Mouse (Mus musculus): ENCODE results near the gene Mctp1. TPM values are rescaled to one million over a fixed set of nuclear protein-coding genes. Genes with fewer than 3 reads are reported as not detected.

Gene Mctp1
- polyA plus RNA-seq, 1 experiment from 2014 or later = 5.9 TPM

- no peak overlapping the region for H3K27ac ChIP-seq (ENCODE audit: low read length)
- no peaks in the 10 kb centered on the region for H3K27me3 ChIP-seq (replicated peaks; ENCODE audit: control insufficient read depth, insufficient read depth, low read length)
- no peaks in the 10 kb centered on the region for H3K9me3 ChIP-seq (ENCODE audit: control insufficient read depth, low read length)
- no peak overlapping the region for H3K9ac ChIP-seq (replicated peaks; ENCODE audit: low read depth, low read length)
- H3K4me1 ChIP-seq (replicated peaks; ENCODE audit: control insufficient read depth, insufficient read depth, low read length) = no peaks in the 10 kb centered on the region
- no peak for ATAC-seq
- H3K4me3 ChIP-seq (replicated peaks; ENCODE audit: low read length) = no peak overlapping the region
- no peak overlapping the region for H3K4me2 ChIP-seq (ENCODE audit: low read length)
- WGBS = 86% methylated on average over 1 of the region's 1 CpGs
- H3K36me3 ChIP-seq (ENCODE audit: control insufficient read depth, insufficient read depth) = no peaks in the 10 kb centered on the region
Observed at GRCm38 (mm10) chr13:76410665-76411064, 26.3 kb downstream of the Mctp1 start.

DNA sequence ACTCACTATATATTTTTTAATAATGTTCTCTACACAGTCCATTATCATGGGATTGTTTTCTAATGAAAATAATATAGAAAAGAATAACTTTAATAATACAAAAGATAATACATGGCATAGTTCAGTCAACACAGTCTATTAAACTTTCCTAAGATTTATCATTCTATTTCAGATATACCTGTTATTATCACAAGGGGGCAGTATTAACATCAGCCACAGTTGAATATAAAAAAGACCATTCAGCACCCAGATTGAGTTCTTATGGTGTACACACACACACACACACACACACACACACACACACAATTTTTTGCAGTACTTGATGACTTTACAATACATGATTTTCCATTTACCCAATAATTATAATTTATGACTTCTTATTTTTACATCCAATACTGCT, 31.0 kb downstream of the Mctp1 start:
- H3K4me2 ChIP-seq (ENCODE audit: low read length) = no peak overlapping the region
- no peaks in the 10 kb centered on the region for H3K36me3 ChIP-seq (ENCODE audit: control insufficient read depth, insufficient read depth)
- H3K27me3 ChIP-seq (replicated peaks; ENCODE audit: control insufficient read depth, insufficient read depth, low read length) = no peaks in the 10 kb centered on the region
- no peak overlapping the region for H3K27ac ChIP-seq (ENCODE audit: low read length)
- H3K4me1 ChIP-seq (replicated peaks; ENCODE audit: control insufficient read depth, insufficient read depth, low read length) = no peaks in the 10 kb centered on the region
- H3K9me3 ChIP-seq (ENCODE audit: control insufficient read depth, low read length) = no peaks in the 10 kb centered on the region
- no peak overlapping the region for H3K4me3 ChIP-seq (replicated peaks; ENCODE audit: low read length)
- no peak overlapping the region for H3K9ac ChIP-seq (replicated peaks; ENCODE audit: low read depth, low read length)
- no peak for ATAC-seq

GRCm38 (mm10) chr13:76420111-76420510, 35.8 kb downstream of the Mctp1 start:
- ATAC-seq = no peak
- Histone ChIP-seq H3K36me3 (ENCODE audit: control insufficient read depth, insufficient read depth) (no peaks in the 10 kb centered on the region), H3K27ac (ENCODE audit: low read length) (no peak overlapping the region), H3K4me2 (ENCODE audit: low read length) (no peak overlapping the region), H3K9ac (replicated peaks; ENCODE audit: low read depth, low read length) (no peak overlapping the region), H3K4me1 (replicated peaks; ENCODE audit: control insufficient read depth, insufficient read depth, low read length) (no peaks in the 10 kb centered on the region), H3K9me3 (ENCODE audit: control insufficient read depth, low read length) (no peaks in the 10 kb centered on the region), H3K4me3 (replicated peaks; ENCODE audit: low read length) (no peak overlapping the region), H3K27me3 (replicated peaks; ENCODE audit: control insufficient read depth, insufficient read depth, low read length) (no peaks in the 10 kb centered on the region)
- WGBS = 78% methylated on average over 4 of the region's 4 CpGs

GRCm38 (mm10) chr13:76421075-76421474, 36.7 kb downstream of the Mctp1 start:
- H3K4me3 ChIP-seq (replicated peaks; ENCODE audit: low read length) = no peak overlapping the region
- 94% methylated on average over 1 of the region's 1 CpGs for WGBS
- no peaks in the 10 kb centered on the region for H3K36me3 ChIP-seq (ENCODE audit: control insufficient read depth, insufficient read depth)
- ATAC-seq = no peak
- H3K9ac ChIP-seq (replicated peaks; ENCODE audit: low read depth, low read length) = no peak overlapping the region
- H3K27me3 ChIP-seq (replicated peaks; ENCODE audit: control insufficient read depth, insufficient read depth, low read length) = no peaks in the 10 kb centered on the region
- no peaks in the 10 kb centered on the region for H3K9me3 ChIP-seq (ENCODE audit: control insufficient read depth, low read length)
- no peak overlapping the region for H3K4me2 ChIP-seq (ENCODE audit: low read length)
- H3K4me1 ChIP-seq (replicated peaks; ENCODE audit: control insufficient read depth, insufficient read depth, low read length) = no peaks in the 10 kb centered on the region
- no peak overlapping the region for H3K27ac ChIP-seq (ENCODE audit: low read length)

- WGBS = 84% methylated on average over 5 of the region's 5 CpGs
- no peaks in the 10 kb centered on the region for H3K27me3 ChIP-seq (replicated peaks; ENCODE audit: control insufficient read depth, insufficient read depth, low read length)
- no peaks in the 10 kb centered on the region for H3K9me3 ChIP-seq (ENCODE audit: control insufficient read depth, low read length)
- ATAC-seq = no peak
- no peaks in the 10 kb centered on the region for H3K4me1 ChIP-seq (replicated peaks; ENCODE audit: control insufficient read depth, insufficient read depth, low read length)
- no peak overlapping the region for H3K4me3 ChIP-seq (replicated peaks; ENCODE audit: low read length)
- no peak overlapping the region for H3K27ac ChIP-seq (ENCODE audit: low read length)
- H3K4me2 ChIP-seq (ENCODE audit: low read length) = no peak overlapping the region
- no peaks in the 10 kb centered on the region for H3K36me3 ChIP-seq (ENCODE audit: control insufficient read depth, insufficient read depth)
- no peak overlapping the region for H3K9ac ChIP-seq (replicated peaks; ENCODE audit: low read depth, low read length)
Observed at GRCm38 (mm10) chr13:76422124-76422523, 37.8 kb downstream of the Mctp1 start.

GRCm38 (mm10) chr13:76429456-76429855, 45.1 kb downstream of the Mctp1 start:
- Histone ChIP-seq H3K27ac (ENCODE audit: low read length) (no peak overlapping the region), H3K4me1 (replicated peaks; ENCODE audit: control insufficient read depth, insufficient read depth, low read length) (no peaks in the 10 kb centered on the region), H3K9ac (replicated peaks; ENCODE audit: low read depth, low read length) (no peak overlapping the region), H3K4me2 (ENCODE audit: low read length) (no peak overlapping the region), H3K36me3 (ENCODE audit: control insufficient read depth, insufficient read depth) (no peaks in the 10 kb centered on the region), H3K27me3 (replicated peaks; ENCODE audit: control insufficient read depth, insufficient read depth, low read length) (no peaks in the 10 kb centered on the region), H3K9me3 (ENCODE audit: control insufficient read depth, low read length) (no peaks in the 10 kb centered on the region), H3K4me3 (replicated peaks; ENCODE audit: low read length) (no peak overlapping the region)
- ATAC-seq = no peak
- WGBS = 77% methylated on average over 6 of the region's 6 CpGs

DNA sequence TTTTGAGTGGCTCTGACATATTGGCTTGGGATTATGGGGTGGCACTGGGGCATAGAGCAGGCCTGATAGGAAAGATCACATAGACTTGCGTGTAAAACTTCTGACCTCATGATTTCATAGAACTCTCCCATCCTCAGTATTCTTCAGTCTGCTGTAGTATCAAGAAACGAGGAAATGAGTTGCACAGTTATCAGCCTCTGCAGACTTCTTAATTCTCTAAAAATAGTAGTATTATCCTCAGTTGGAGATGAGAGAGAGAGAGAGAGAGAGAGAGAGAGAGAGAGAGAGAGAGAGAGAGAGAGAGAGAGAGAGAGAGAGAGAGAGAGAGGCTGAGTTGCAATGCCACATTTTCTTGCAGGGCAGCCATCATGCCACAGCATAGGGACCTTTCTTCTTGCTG, 45.6 kb downstream of the Mctp1 start:
- Histone ChIP-seq H3K4me2 (ENCODE audit: low read length) (no peak overlapping the region), H3K4me3 (replicated peaks; ENCODE audit: low read length) (no peak overlapping the region), H3K4me1 (replicated peaks; ENCODE audit: control insufficient read depth, insufficient read depth, low read length) (no peaks in the 10 kb centered on the region), H3K27me3 (replicated peaks; ENCODE audit: control insufficient read depth, insufficient read depth, low read length) (no peaks in the 10 kb centered on the region), H3K9ac (replicated peaks; ENCODE audit: low read depth, low read length) (no peak overlapping the region), H3K36me3 (ENCODE audit: control insufficient read depth, insufficient read depth) (no peaks in the 10 kb centered on the region), H3K9me3 (ENCODE audit: control insufficient read depth, low read length) (no peaks in the 10 kb centered on the region), H3K27ac (ENCODE audit: low read length) (no peak overlapping the region)
- ATAC-seq = no peak
- WGBS = 80% methylated on average over 2 of the region's 2 CpGs

DNA sequence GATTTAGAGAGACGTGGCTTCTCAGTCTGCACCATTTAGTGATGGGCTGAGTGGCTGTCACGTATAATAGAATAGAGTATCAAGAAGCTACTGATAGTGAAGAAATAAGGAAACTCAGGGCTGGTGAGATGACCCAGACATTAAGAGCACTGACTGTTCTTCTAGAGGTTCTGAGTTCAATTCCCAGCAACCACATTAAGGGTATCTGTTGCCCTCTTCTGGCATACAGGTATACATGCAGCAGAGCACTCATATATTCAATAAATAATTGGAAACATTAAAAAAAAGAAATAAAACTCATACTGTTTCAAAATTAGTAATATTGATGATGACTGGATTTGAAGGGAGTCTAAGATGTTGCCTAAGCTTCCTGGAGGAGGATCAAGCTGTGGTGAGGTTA, 47.6 kb downstream of the Mctp1 start:
- Histone ChIP-seq H3K4me3 (replicated peaks; ENCODE audit: low read length) (no peak overlapping the region), H3K9me3 (ENCODE audit: control insufficient read depth, low read length) (no peaks in the 10 kb centered on the region), H3K27me3 (replicated peaks; ENCODE audit: control insufficient read depth, insufficient read depth, low read length) (no peaks in the 10 kb centered on the region), H3K4me1 (replicated peaks; ENCODE audit: control insufficient read depth, insufficient read depth, low read length) (no peaks in the 10 kb centered on the region), H3K27ac (ENCODE audit: low read length) (no peak overlapping the region), H3K36me3 (ENCODE audit: control insufficient read depth, insufficient read depth) (no peaks in the 10 kb centered on the region), H3K4me2 (ENCODE audit: low read length) (no peak overlapping the region), H3K9ac (replicated peaks; ENCODE audit: low read depth, low read length) (no peak overlapping the region)
- 93% methylated on average over 2 of the region's 2 CpGs for WGBS
- ATAC-seq = no peak

- 83% methylated on average over 4 of the region's 4 CpGs for WGBS
- ATAC-seq = no peak
Observed at GRCm38 (mm10) chr13:76433438-76433837, 49.1 kb downstream of the Mctp1 start.

GRCm38 (mm10) chr13:76436426-76436825, 52.1 kb downstream of the Mctp1 start:
- no peak overlapping the region for H3K27ac ChIP-seq (ENCODE audit: low read length)
- no peaks in the 10 kb centered on the region for H3K4me1 ChIP-seq (replicated peaks; ENCODE audit: control insufficient read depth, insufficient read depth, low read length)
- no peak overlapping the region for H3K4me2 ChIP-seq (ENCODE audit: low read length)
- H3K9ac ChIP-seq (replicated peaks; ENCODE audit: low read depth, low read length) = no peak overlapping the region
- ATAC-seq = no peak
- H3K36me3 ChIP-seq (ENCODE audit: control insufficient read depth, insufficient read depth) = no peaks in the 10 kb centered on the region
- no peak overlapping the region for H3K4me3 ChIP-seq (replicated peaks; ENCODE audit: low read length)
- no peaks in the 10 kb centered on the region for H3K9me3 ChIP-seq (ENCODE audit: control insufficient read depth, low read length)
- H3K27me3 ChIP-seq (replicated peaks; ENCODE audit: control insufficient read depth, insufficient read depth, low read length) = no peaks in the 10 kb centered on the region

More at GRCm38 (mm10) chr13:76433438-76433837, 49.1 kb downstream of the Mctp1 start:
- H3K4me3 ChIP-seq (replicated peaks; ENCODE audit: low read length) = no peak overlapping the region
- H3K27me3 ChIP-seq (replicated peaks; ENCODE audit: control insufficient read depth, insufficient read depth, low read length) = no peaks in the 10 kb centered on the region
- H3K9ac ChIP-seq (replicated peaks; ENCODE audit: low read depth, low read length) = no peak overlapping the region
- no peaks in the 10 kb centered on the region for H3K9me3 ChIP-seq (ENCODE audit: control insufficient read depth, low read length)
- H3K4me1 ChIP-seq (replicated peaks; ENCODE audit: control insufficient read depth, insufficient read depth, low read length) = no peaks in the 10 kb centered on the region
- H3K36me3 ChIP-seq (ENCODE audit: control insufficient read depth, insufficient read depth) = no peaks in the 10 kb centered on the region
- no peak overlapping the region for H3K27ac ChIP-seq (ENCODE audit: low read length)
- H3K4me2 ChIP-seq (ENCODE audit: low read length) = no peak overlapping the region

Data from forebrain, embryonic 16.5 days (tissue).